Mouse (Mus musculus) layer of hippocampus, postnatal 10 days (tissue): ENCODE measurements at regions not wholly inside any gene's neighbourhood (a gene's known extent, or its start where the extent isn't known, plus 50 kb on each side); places are given as distances from the start of the nearest gene placed in this dataset.
"Not testable (repeated sequence)": the region's sequence is repeated elsewhere in the genome, so short reads cannot be mapped to it uniquely, and the experiment has no call there.

ENCODE experiments used
- DNase-seq, 2 experiments: peaks; one replicate each; pipeline ENCODE4 v3.0.0; 2021; ENCODE audit warnings: low spot score in 2 of 2

- DNase-seq, result no peak
These were observed 305.1 kb upstream of the Arx start for GRCm38 (mm10) chrX:92981141-92981540.

- peak in 1 of 2 experiments; percentile 9 for DNase-seq
These were observed 283.8 kb upstream of the Arx start for GRCm38 (mm10) chrX:93002236-93002976.

- no peak for DNase-seq
These were observed 279.6 kb upstream of the Arx start for GRCm38 (mm10) chrX:93006681-93007080.

GRCm38 (mm10) chrX:93011578-93011977 is 274.7 kb upstream of the Arx start:
- DNase-seq, result no peak

- DNase-seq, result no peak
These were observed 269.9 kb upstream of the Arx start for GRCm38 (mm10) chrX:93016391-93016790.

- DNase-seq, result peak; percentile 22 to 32
These were observed 245.1 kb upstream of the Arx start for GRCm38 (mm10) chrX:93041096-93041495.

- DNase-seq, result no peak
These were observed 243.5 kb upstream of the Arx start for GRCm38 (mm10) chrX:93042736-93043135.

- DNase-seq, result no peak
These were observed 237.1 kb upstream of the Arx start for GRCm38 (mm10) chrX:93048967-93049754.

- no peak for DNase-seq
These were observed 236.5 kb upstream of the Arx start for GRCm38 (mm10) chrX:93049755-93050143.

- no peak for DNase-seq
These were observed 226.7 kb upstream of the Arx start for GRCm38 (mm10) chrX:93059533-93059932.

GRCm38 (mm10) chrX:93068884-93069283 is 217.4 kb upstream of the Arx start:
- DNase-seq, result no peak

GRCm38 (mm10) chrX:93069569-93070289 is 216.5 kb upstream of the Arx start:
- peak; percentile 37 to 61 for DNase-seq

GRCm38 (mm10) chrX:93070290-93070611 is 216.0 kb upstream of the Arx start:
- DNase-seq, result no peak

GRCm38 (mm10) chrX:93088976-93089375 is 197.3 kb upstream of the Arx start:
- DNase-seq, result no peak

- DNase-seq, result no peak
These were observed 188.7 kb upstream of the Arx start for GRCm38 (mm10) chrX:93097551-93097950.

- DNase-seq, result no peak
These were observed 178.2 kb upstream of the Arx start for GRCm38 (mm10) chrX:93107930-93108567.

- not testable (repeated sequence) for DNase-seq
These were observed 131.9 kb upstream of the Arx start for GRCm38 (mm10) chrX:93154367-93154766.

GRCm38 (mm10) chrX:93159105-93159504 is 127.1 kb upstream of the Arx start:
- no peak for DNase-seq

- no peak for DNase-seq
These were observed 125.3 kb upstream of the Arx start for GRCm38 (mm10) chrX:93160956-93161355.
